Mouse (Mus musculus) cerebellum, adult 18-20 months (tissue): ENCODE data around the gene Sf3a2.

Source experiments
- DNase-seq, 2 experiments: peaks; one replicate each; pipeline ENCODE4 v3.0.0; 2021

The Sf3a2 gene

GRCm38 (mm10) chr10:80776358-80776869 is 21.6 kb upstream of the Sf3a2 start:
- DNase-seq: no peak

GRCm38 (mm10) chr10:80777123-80777522 is 20.9 kb upstream of the Sf3a2 start:
- DNase-seq: peak; percentile 63 to 70

- DNase-seq: no peak
These were observed 18.4 kb upstream of the Sf3a2 start for GRCm38 (mm10) chr10:80779565-80779964.

GRCm38 (mm10) chr10:80784302-80784701 is 13.7 kb upstream of the Sf3a2 start:
- DNase-seq: no peak

- DNase-seq: peak in 1 of 2 experiments; percentile 5
These were observed 13.1 kb upstream of the Sf3a2 start for GRCm38 (mm10) chr10:80784871-80785270.

DNA sequence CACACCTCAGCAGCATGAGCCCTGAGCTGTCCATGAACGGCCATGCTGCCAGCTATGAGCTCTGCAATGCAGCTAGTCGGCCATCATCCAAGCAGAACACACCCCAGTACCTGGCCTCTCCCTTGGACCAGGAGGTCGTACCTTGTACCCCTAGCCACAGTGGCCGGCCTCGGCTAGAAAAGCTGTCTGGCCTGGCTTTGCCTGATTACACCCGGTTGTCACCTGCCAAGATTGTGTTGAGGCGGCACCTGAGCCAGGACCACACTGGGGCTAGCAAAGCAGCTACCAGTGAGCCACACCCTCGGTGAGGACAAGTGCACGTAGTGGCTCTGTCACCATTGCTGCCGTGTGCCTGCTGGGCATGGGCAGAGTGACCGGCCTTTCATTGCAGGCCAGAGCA is 12.0 kb upstream of the Sf3a2 start:
- no peak for DNase-seq

GRCm38 (mm10) chr10:80787517-80787916 is 10.5 kb upstream of the Sf3a2 start:
- no peak for DNase-seq

- DNase-seq: no peak
These were observed 7.1 kb upstream of the Sf3a2 start for GRCm38 (mm10) chr10:80790761-80791404.

DNA sequence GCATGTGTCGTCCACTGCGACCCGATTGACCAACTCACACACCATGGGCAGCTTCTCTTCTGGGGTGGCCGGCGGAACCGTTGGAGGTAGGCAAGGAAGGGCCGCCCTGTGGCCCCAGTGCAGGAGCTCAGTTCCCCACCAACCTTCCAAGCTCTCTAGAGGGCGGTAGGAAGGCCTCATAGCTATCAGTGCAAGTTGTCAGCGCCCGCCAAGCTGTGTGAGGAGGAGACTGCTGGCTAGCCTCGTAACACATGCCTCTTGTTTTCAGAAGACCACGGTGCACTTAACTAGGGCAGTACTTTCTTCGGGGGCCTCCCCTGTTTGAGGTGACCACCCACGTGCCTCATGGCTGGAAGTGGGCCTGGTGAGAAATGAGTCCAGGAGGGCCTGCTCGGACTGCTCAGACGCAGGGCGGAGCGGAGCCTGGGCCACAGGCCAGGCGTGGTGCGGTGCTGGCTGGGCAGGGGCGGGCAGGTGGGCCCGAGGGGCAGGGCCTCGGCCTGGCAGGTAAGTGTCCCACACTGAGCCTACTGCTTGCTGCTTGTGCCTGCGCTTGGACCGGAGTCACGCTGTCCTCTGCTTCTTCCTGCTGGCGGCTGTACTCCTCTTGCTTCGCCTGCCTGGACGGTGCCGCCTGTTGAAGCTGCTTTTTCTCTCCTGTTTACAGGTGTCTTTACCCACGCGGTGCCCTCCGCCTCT is 6.4 kb upstream of the Sf3a2 start:
- peak; percentile 48 to 58 for DNase-seq

DNA sequence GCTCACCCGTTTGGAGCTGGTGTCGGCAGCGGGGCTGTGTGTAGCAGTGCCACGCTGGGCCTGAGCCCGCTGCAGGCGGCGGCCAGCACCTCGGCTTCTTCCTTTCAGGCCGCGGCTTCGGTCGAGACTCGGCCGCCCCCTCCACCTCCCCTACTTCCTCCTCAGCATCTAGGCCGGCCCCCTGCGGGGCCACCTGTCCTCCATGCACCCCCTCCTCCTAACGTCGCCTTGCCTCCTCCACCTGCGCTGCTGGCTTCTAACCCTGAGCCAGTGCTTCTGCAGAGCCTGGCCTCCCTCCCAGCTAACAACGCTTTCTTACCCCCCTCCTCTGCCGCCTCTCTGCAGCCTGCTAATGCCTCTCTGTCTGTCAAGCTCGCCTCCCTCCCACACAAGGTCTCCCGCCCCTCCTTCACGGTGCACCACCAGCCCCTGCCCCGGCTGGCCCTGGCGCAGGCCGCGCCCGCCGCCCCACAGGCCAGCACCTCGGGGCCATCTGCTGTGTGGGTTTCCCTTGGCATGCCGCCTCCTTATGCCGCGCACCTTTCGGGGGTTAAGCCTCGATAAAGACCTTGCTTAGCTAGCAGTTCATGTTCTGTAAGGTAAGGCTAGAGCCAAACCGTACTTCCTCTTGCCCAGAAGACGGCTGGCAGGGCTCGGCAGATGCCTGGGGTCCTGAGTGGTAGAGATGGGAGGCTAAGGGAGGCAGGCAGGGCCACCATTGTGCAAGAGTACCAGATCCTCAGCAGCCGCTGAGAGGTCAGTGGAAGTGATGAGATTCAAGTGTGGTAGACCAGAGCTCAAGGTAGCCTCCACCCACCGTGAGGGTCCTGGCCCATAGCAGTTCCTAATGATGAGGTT is 5.6 kb upstream of the Sf3a2 start:
- peak; percentile 78 to 80 for DNase-seq

- peak; percentile 67 to 71 for DNase-seq
These were observed 4.8 kb upstream of the Sf3a2 start for GRCm38 (mm10) chr10:80793033-80793784.

DNA sequence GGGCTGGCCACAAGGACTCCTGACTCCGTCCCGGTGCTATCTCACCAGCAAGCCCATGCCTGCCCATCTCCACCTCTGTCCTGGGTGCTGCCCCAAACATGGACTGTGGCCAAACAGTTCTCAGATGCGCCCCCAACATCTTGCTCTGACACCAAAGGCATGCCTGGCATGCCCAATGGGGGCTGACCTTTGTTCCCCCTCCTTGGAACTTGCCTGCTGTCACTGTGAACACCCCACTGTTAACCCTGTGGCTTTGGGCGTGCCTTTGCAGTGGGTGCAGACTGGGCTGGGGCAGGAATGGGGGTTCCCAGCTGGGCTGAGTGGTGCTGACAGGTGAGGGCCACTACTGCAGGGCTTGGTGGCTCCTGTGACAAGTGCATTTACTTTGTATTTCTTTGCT is 4.2 kb upstream of the Sf3a2 start:
- no peak for DNase-seq

GRCm38 (mm10) chr10:80794750-80795149 is 3.2 kb upstream of the Sf3a2 start:
- DNase-seq: no peak

DNA sequence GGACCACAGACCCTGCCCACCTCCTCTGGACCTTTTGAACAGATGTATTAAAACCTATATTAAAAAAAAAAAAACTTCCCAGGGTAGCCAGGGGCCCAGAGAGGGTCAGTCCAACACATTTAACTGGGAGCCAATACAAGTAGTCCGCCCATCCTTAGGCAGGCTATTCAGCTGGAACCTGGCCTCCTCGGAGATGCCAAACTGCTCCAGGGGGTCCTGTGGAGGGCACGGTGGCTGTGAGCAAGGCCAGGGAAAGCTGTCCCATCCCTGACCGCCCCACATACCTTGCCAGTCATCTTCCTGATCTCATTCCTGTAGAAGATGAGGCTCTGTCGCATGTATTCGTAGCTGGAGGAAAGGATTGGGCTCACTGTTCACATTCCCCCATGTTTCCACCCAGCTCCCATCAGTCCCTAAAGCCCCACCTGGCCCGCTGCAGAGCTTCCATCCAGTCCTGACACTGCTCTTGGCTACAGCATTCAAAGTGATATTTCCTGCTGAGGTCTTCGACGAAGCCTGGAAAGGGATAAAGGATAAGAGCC is 1.6 kb upstream of the Sf3a2 start:
- no peak for DNase-seq

DNA sequence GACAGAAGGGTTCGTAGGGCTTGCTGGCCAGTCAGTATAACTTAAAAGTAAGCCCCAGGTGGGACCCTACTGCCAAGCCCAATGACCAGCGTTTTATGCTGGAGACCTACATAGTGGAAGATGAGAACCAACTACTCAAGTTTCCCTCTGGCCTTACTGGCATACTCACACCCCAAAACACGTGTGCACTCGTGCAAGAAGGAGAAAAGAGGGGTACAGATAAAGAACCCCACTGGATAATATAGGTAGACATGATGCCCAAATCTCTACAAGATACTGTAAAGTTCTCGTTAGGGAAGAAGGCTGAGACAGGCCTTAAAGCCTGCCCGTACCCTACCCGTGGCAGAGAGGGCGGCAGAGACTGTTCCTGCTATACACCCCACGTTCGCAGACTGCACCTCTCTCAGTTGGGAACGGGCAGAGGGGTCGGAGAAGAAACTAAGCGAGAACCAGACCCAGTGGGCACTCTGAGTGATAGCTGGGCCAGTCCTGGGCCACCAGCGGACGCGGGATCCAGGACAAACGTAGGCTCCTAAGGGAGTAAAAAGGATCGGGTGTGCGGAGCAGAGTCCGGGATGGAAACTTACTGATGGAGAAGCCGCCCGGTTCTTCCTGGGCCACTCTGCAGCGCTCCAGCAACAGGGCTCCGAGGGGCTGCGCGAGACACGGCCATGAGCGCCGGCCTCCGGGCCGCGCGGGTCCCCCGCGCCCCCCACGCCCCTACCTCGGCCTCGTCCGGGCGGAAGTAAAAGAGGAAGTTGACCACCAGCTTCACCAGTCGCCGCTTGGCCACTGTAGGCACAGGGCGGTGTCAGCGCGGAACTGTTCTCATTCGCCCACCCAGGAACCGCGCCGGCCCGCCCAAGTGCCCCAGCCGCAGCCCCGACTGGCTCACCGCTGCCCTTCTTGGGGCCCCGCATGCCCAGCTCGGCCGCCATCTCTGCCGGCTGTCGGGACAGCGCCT is 530 bp upstream of the Sf3a2 start:
- no peak for DNase-seq

DNA sequence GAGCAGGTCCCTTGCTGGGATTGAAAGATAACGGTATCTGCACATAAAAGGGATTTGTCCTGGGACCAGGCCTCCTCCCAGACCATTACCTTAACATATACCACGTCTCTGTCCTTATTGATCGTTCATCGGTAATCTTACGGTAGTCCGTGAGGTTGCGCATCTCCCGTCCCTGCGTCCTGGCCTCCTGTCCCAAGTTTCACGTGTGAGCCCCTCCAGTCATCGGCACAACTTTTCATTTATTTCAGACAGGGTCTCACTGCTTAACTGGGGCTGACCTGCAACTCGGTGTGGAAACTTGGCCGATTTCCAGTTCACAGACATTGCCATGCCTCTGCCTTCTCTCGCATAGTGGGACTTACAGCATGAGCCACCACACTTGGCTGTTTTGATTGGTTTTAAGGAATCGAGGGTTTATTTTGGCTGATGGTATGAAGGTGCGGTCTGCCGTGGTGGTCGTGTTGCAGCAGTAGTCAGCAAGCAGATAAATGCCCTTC is 1.1 kb downstream of the Sf3a2 start:
- no peak for DNase-seq

DNA sequence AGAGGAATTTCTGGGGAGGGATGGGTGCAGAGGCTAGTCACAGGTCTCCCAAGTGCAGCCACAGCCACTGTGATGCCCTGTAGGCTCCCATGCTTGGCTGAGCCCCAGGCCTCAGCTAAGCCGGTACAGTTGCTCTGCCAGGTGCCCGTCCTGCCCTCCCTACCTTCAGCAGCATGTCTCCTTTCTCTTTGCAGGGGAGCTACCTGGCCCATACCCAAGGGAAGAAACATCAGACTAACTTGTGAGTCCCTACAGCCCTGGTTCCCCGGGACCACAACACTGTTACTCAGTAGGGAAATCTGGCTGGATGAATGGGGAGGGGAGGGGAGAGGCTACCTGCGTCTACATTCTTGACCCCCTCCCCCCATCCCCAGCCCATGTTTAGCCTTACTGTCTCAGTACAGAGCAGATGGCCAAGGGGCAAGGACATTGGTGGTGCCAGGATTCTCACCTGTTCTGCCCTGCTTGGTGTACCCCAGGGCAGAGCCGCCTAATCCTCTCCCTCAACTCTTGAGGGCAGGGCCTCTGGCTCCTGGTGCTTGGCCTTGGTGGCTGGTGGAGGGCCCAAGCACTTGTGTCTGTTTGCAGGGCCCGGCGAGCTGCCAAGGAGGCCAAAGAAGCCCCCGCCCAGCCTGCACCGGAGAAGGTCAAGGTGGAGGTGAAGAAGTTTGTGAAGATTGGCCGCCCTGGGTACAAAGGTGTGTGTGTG is 4.4 kb downstream of the Sf3a2 start:
- DNase-seq: no peak

DNA sequence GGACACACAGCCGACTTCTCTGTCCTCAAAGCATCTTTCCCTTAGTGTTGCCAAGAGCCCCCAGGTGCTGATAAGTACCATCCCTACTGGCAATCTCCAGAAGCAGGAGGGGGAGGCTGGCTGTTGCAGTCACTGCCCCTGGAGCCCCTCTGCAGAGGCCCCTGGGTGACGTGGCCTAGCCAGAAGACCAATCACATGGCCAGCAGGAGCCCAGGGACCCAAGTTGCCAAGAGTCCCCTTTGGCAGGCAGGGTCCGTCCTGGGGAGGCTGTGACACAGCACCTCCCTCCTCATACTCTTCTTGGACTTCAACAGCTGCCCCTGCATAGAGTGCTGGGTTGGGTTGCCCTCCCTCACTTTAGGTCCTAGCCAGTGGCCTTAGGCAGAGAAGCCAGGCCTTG is 5.0 kb downstream of the Sf3a2 start:
- DNase-seq: no peak

GRCm38 (mm10) chr10:80804340-80804739 is 6.3 kb downstream of the Sf3a2 start:
- no peak for DNase-seq

DNA sequence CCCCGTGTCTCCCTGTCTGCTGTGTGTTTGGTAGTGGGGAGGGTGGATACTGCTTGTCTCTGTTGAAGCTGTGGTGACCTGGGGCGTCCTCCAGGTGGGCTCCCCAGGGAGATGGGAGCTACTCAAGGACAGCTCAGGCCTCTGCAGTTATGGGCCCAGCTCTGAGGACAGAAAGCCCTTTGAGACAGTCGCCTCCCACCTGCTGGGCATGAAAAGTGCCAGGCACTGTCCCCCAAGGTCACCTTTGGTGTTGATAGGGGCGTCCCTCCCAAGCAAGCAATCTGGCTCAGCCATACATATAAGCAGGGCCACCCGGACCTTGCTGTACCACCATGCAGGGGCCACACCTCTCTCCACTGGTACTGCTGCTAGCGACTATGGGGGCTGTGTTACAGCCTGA is 6.9 kb downstream of the Sf3a2 start, which contains the start of gene Amh:
TSS of gene Amh (plus strand) at position 328 of the 400 bp plus-strand sequence.
- DNase-seq: no peak
